Comparison of ENCODE assay signal across 8 mouse cellular contexts in the genomic region with DNA sequence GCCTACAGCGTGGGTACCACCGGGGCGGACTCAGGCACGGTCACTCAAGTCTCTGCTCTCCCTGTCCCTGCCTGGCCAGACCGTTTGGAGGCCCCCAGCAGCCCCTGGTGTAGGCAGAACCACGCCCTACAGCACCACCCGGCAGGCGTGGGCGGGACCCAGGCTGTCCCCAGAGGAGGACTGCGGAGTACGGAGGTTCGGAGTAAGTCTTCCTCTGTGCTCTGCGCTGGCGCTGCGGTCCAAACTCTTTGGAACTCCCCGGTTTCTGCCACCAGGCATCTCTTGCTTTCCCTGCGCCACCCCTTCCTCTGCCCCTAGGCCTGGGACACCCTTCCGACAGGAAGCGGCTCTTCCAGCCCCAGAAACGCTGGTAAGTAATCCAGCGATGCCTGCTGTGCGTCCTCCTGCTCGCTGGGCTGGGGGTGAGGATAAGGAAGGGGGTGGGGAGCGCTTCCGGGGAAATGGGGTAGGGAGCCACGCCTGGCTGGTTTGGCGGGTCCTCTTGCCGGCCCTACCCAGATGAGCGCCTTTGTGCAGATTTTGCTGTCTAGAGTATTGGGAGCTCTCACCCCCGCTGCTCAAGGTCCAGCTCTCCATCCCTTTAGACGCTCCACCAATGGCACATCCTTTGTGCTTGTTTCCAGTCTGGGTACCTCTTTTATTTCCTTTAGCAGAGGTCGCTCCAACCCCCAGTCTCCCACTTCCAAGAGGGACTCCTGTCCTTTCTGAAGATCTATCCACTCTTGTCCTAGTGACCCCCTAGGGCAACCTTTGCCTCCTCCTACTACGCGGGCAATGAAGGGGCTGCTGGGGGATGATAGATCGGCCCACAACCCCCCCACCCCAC. TPM values are rescaled to one million over a fixed set of nuclear protein-coding genes. Genes with fewer than 3 reads are reported as not detected.
DNase-seq lines count a peak whose midpoint lies in the region; ATAC-seq lines count a peak whose summit lies in the region.

Gene Mical1 (plus strand): TSS at position 144 of the 847 bp plus-strand sequence.

- no peaks in the 10 kb centered on the region; the same call in 1 of the 2 replicates for H3K36me3 ChIP-seq in forebrain, embryonic 11.5 days (ENCODE audit: control insufficient read depth, insufficient read depth, low read length)
- H3K36me3 ChIP-seq in heart, embryonic 15.5 days, result peaks cover 15% of the 10 kb centered on the region; the same call in 1 of the 2 replicates
- H3K36me3 ChIP-seq in liver, embryonic 16.5 days (ENCODE audit: control insufficient read depth, insufficient read depth), result no peaks in the 10 kb centered on the region
- H3K36me3 ChIP-seq in neural tube, embryonic 12.5 days, result no peaks in the 10 kb centered on the region; the same call in 1 of the 2 replicates

- peak within 1 kb of the TSS; percentile 60 for H3K4me3 ChIP-seq in forebrain, embryonic 11.5 days (ENCODE audit: low read depth, low read length)
- peak within 1 kb of the TSS; percentile 65 for H3K4me3 ChIP-seq in heart, embryonic 15.5 days
- H3K4me3 ChIP-seq in liver, embryonic 16.5 days (ENCODE audit: low read depth, low read length), result peak within 1 kb of the TSS; percentile 56
- peak within 1 kb of the TSS; percentile 62 for H3K4me3 ChIP-seq in neural tube, embryonic 12.5 days

- peak within 1 kb of the TSS; percentile 84 for H3K27ac ChIP-seq in forebrain, embryonic 11.5 days (ENCODE audit: low read depth, low read length)
- H3K27ac ChIP-seq in heart, embryonic 15.5 days, result peak within 1 kb of the TSS; percentile 87
- H3K27ac ChIP-seq in liver, embryonic 16.5 days (ENCODE audit: low read length), result peak within 1 kb of the TSS; percentile 67
- H3K27ac ChIP-seq in neural tube, embryonic 12.5 days, result peak within 1 kb of the TSS; percentile 59; the same call in 1 of the 2 replicates

- ATAC-seq in forebrain, embryonic 11.5 days (replicated peaks; ENCODE audit: low FRiP score), result peak; percentile 69
- ATAC-seq in heart, embryonic 15.5 days (replicated peaks; ENCODE audit: insufficient number of reproducible peaks, insufficient read depth, low FRiP score, low read depth), result peak; percentile 77
- ATAC-seq in liver, embryonic 16.5 days (ENCODE audit: low read depth), result peak; percentile 65
- peak; percentile 68 for ATAC-seq in neural tube, embryonic 12.5 days (ENCODE audit: low FRiP score, low read depth)

- under 1% methylated on average over 35 of the region's 35 CpGs for WGBS in forebrain, embryonic 11.5 days
- under 1% methylated on average over 35 of the region's 35 CpGs for WGBS in heart, embryonic 15.5 days
- under 1% methylated on average over 35 of the region's 35 CpGs for WGBS in liver, embryonic 16.5 days (ENCODE audit: insufficient replicate concordance)
- WGBS in neural tube, embryonic 12.5 days, result under 1% methylated on average over 35 of the region's 35 CpGs

- H3K27me3 ChIP-seq in forebrain, embryonic 11.5 days (ENCODE audit: control insufficient read depth, insufficient read depth, low read length), result no peaks in the 10 kb centered on the region
- H3K27me3 ChIP-seq in heart, embryonic 15.5 days, result no peaks in the 10 kb centered on the region
- peaks cover 7% of the 10 kb centered on the region for H3K27me3 ChIP-seq in liver, embryonic 16.5 days (ENCODE audit: control insufficient read depth, insufficient read depth, low read depth, low read length)
- H3K27me3 ChIP-seq in neural tube, embryonic 12.5 days (replicated peaks), result no peaks in the 10 kb centered on the region

- peak; percentile 50 to 59 for DNase-seq in urinary bladder, adult 18-20 months (ENCODE audit: low spot score in 2 of 2)
- no peak for DNase-seq in urinary bladder, postnatal 10 days (ENCODE audit: low spot score)
- peak; percentile 81 for DNase-seq in forebrain, embryonic 11.5 days (ENCODE audit: low spot score)
- DNase-seq in kidney, postnatal 36 days, result peak; percentile 54 to 65
- DNase-seq in testis, postnatal 14 days (ENCODE audit: low spot score), result peak; percentile 39

- peak within 1 kb of the TSS; percentile 83 for H3K9ac ChIP-seq in forebrain, embryonic 11.5 days (ENCODE audit: low read length)
- H3K9ac ChIP-seq in heart, embryonic 15.5 days, result peak within 1 kb of the TSS; percentile 67
- H3K9ac ChIP-seq in liver, embryonic 16.5 days (ENCODE audit: low read depth, low read length), result peak within 1 kb of the TSS; percentile 50
- peak within 1 kb of the TSS; percentile 75 for H3K9ac ChIP-seq in neural tube, embryonic 12.5 days

- peaks cover 10% of the 10 kb centered on the region; the same call in 1 of the 2 replicates for H3K4me1 ChIP-seq in forebrain, embryonic 11.5 days (replicated peaks; ENCODE audit: control insufficient read depth, insufficient read depth, low read length)
- H3K4me1 ChIP-seq in heart, embryonic 15.5 days (replicated peaks), result peaks cover 58% of the 10 kb centered on the region
- H3K4me1 ChIP-seq in liver, embryonic 16.5 days (ENCODE audit: control insufficient read depth, low read depth, low read length), result peaks cover 44% of the 10 kb centered on the region
- peaks cover 20% of the 10 kb centered on the region for H3K4me1 ChIP-seq in neural tube, embryonic 12.5 days

- no peaks in the 10 kb centered on the region for H3K9me3 ChIP-seq in forebrain, embryonic 11.5 days (ENCODE audit: control insufficient read depth, low read length)
- no peaks in the 10 kb centered on the region for H3K9me3 ChIP-seq in heart, embryonic 15.5 days (replicated peaks)
- no peaks in the 10 kb centered on the region for H3K9me3 ChIP-seq in liver, embryonic 16.5 days (replicated peaks; ENCODE audit: control insufficient read depth, low read length)
- H3K9me3 ChIP-seq in neural tube, embryonic 12.5 days, result no peaks in the 10 kb centered on the region

- peak within 1 kb of the TSS; percentile 89 for H3K4me2 ChIP-seq in forebrain, embryonic 11.5 days (ENCODE audit: low read depth, low read length, severe bottlenecking)
- peak within 1 kb of the TSS; percentile 85 for H3K4me2 ChIP-seq in heart, embryonic 15.5 days
- H3K4me2 ChIP-seq in liver, embryonic 16.5 days (ENCODE audit: low read depth, low read length), result peak within 1 kb of the TSS; percentile 71
- peak within 1 kb of the TSS; percentile 88 for H3K4me2 ChIP-seq in neural tube, embryonic 12.5 days (replicated peaks)

RNA-seq across cellular contexts. Expression of gene Mical1, which starts in this region (rescaled TPM):
- 41.5 and 50.9 TPM in 2 replicates for polyA plus RNA-seq in forebrain, embryonic 11.5 days (2014; fragmentation: Nextera tagmentation; extraction: Ambion mirVana)
- polyA plus RNA-seq in heart, embryonic 15.5 days (2015; fragmentation: Nextera tagmentation; extraction: Ambion mirVana), result 35.0 and 41.4 TPM in 2 replicates
- 5.3 and 5.4 TPM in 2 replicates for polyA plus RNA-seq in liver, embryonic 16.5 days (2015; fragmentation: Nextera tagmentation; extraction: Ambion mirVana)
- 44.8 and 47.5 TPM in 2 replicates for polyA plus RNA-seq in neural tube, embryonic 12.5 days (2016; fragmentation: Nextera tagmentation; extraction: Ambion mirVana)
